Mouse (Mus musculus) hindlimb bud, embryonic 11.5 days (tissue): ENCODE data around the gene Cct4.

Experiments used
- DNase-seq: peaks from one replicate; pipeline ENCODE4 v3.0.0-alpha.2; 2012; ENCODE audit warnings: low read depth, low spot score; ENCODE audit errors: extremely low spot score

Cct4 gene

DNA sequence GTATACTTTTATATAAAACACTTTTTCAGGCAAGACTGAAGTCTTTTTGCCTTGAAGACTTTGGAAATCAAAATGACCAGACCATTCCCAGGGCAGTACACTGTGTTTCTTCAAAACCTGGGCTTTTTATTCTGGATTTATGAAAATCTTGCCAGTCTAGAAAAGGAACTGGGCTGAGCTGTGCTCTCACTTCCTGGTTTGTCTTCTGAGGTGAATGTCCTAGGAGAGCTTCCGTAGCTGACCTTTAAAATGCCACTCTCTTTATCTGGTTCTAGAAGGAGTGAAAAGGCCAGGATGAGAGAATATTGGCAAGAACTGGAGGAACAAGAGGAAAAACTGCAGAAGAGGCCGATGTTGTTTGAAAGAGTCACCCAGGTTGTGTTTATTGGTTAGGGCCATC, 32.8 kb downstream of the Cct4 start:
- no peak for DNase-seq

DNA sequence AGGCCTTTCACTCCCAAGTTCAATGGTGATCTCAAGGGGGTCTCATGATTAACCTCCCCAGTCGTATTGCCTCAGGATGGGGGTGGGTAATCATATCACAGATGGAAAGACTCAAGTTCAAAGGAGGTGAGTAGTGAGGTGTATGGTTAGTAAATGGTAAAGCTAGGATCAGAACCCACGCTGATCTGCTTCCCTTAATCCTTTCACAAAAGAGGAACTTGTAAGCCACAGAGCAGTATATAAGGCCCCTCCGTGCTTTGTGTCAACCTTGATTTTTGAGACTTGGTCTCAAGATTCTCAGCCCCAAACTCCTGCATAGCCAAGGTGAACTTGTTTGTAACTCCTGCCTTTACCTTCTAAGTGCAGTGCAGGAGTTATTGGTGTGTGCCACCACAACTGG, 33.9 kb downstream of the Cct4 start:
- DNase-seq = no peak

DNA sequence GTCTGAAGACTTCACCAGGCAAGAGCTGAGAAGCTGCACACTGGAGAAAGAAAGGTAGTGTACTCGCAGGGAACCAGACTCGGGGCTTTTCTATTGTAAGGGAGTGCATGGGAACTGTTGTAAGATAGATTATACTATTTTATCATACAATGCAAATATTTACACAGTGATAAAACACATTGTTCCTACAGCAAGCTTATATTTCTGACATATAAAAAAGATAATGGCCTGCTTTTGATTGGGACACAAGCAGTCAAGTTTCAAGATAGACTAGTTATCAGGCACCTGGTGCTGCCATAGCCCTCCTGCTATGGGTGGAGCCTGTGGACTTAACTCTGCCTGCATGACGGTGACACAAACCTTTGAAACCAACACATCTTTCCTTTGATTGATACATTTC, 38.6 kb downstream of the Cct4 start:
- DNase-seq = no peak

DNA sequence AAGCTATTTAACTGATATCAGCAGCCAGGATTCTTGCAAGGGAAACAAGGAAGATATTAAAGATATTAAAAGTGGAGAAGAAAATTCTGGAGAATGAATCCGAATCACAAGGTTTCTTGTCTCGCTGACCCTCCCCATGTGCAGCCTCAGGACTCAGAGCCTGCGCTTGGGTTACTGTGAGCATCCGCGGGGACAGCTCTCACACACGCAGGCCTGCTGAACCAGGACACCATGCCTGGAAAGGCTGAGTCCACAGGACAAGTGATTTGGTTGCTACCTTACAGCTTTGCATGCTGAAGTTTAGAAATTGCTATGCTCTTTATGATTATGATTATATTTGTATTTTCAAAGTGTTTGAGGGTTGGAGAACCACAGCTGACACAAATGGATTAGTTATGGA, 39.1 kb downstream of the Cct4 start:
- DNase-seq = no peak

DNA sequence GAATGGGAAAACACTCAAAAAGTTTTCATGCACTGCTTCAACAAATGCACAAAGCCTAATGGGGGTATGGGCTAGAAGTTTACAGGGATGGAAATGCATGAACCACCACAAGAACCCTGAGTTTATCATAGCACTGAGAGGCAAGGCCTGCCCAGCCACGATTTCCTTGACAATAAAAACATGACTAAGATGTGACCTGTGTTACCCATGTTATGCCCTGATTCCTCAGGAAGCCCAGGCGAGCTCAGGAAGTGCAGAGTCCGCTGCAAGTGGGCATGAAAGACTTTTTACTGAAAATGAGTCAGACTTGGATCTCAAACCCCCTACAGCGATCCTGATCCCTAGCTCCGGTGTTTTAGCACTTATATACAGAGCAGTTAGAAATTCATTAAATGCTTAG, 56.9 kb downstream of the Cct4 start:
- no peak for DNase-seq

DNA sequence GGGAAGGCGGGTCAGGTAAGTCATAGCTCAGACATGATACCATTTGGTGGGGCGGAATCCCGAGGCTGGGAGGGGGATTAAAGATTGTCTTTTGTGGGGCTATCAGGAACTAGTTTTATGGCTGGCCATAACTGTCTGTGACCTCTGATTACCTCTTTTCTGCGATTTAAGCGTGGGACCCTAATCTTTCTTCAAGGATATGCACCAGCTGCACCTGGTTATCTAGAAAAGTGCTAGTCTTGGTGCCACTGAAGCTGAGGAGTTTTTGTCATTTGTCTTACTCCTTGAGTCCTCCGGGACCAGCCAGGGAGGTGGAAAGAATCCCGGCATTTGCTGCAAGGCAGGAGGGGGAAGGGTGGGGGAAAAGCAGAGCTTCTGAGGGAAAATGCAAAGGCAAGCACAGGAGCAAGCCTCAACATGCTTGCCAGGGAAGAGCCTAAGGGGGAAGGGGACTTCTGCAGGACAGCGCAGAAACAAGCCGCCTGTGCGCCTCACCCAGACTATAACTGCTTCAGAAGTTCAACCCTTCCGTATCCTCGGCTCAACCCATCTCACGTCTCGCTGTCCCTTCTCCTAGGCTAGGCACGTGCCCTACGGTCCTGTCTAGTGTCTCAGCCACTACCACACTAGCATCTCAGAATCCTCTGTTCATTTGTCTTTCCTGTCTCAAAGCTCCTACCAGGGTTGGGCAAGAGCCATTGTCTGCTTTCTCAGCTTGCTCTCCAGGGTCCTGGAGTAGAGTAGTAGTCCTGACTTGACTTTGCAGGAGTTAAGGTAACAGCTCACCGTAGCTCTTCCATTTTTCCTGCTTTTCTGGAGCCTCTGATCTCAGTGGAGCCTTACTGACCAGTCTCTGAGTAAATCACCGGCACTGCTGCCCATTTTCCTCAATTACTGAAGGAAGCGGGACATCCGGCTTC, 57.6 kb downstream of the Cct4 start:
- DNase-seq = no peak

DNA sequence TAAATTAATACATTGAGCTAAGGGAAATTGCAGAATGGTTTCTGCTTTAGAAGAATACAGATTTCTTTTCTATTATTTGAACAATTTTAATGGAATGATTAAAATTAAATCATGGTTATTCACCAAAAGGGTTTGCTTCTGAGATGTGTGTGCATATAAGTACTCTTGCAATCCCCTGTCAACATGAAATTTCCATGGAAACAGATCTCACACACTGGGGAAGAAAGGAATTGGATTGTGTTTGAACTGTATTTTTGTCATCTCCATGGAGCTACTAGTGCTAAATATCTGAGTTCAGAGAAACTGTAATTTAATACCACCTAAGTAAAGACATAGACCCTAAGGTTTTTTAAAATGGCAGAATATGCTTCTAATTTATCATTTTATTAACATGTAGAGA, 59.3 kb downstream of the Cct4 start:
- no peak for DNase-seq

DNA sequence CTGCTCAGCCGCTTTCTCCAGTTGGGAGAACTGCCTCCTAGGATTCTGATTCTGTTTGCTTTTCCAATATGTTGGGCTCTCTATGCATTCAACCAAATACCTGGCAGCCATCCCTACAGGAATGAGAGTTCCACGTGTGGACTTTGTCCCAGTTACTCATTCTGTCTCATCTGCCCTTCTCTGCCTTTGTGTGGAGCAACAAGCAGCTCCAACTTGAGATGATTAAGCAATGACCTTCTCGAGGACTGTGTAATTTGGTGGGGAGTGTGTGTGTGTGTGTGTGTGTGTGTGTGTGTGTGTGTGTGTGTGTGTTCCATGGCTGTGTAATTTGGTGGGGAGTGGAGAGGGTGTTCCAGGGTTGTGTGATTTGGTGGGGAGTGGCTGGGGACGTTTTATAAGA, 62.0 kb downstream of the Cct4 start:
- DNase-seq = no peak
